Mouse (Mus musculus) neural tube, embryonic 15.5 days (tissue): ENCODE measurements around the gene Casc3. TPM values are rescaled to one million over a fixed set of nuclear protein-coding genes. Genes with fewer than 3 reads are reported as not detected.

Source experiments
- ATAC-seq: fragments of 200-750 bp; cut with Nextera tagmentation; 2 replicates; pipeline ENCODE4 v1.8.0; 2017; ENCODE audit warnings: mild to moderate bottlenecking, moderate TSS enrichment, moderate library complexity; ENCODE audit not compliant: low FRiP score
- H3K27ac ChIP-seq: fragments of 300-500 bp; sonication (generic); replicated peaks from 2 replicates; pipeline ENCODE4 v1.5.1; 2015; ENCODE audit warnings: mild to moderate bottlenecking, inconsistent platforms
- H3K27me3 ChIP-seq: fragments of 300-500 bp; sonication (generic); replicated peaks from 2 replicates; pipeline ENCODE4 v1.6.1; 2015; ENCODE audit warnings: inconsistent platforms
- H3K36me3 ChIP-seq: fragments of 300-500 bp; sonication (generic); 2 replicates; pipeline ENCODE4 v1.6.1; 2015; ENCODE audit warnings: inconsistent platforms
- H3K4me1 ChIP-seq: fragments of 300-500 bp; sonication (generic); 2 replicates; pipeline ENCODE4 v1.6.1; 2015; ENCODE audit warnings: inconsistent platforms
- H3K4me2 ChIP-seq: fragments of 300-500 bp; sonication (generic); 2 replicates; pipeline ENCODE4 v1.6.1; 2015; ENCODE audit warnings: inconsistent platforms, mild to moderate bottlenecking, moderate library complexity
- H3K4me3 ChIP-seq: fragments of 300-500 bp; sonication (generic); replicated peaks from 2 replicates; pipeline ENCODE4 v1.5.1; 2015; ENCODE audit warnings: mild to moderate bottlenecking, inconsistent platforms
- H3K9ac ChIP-seq: fragments of 300-500 bp; sonication (generic); replicated peaks from 2 replicates; pipeline ENCODE4 v1.6.1; 2015; ENCODE audit warnings: mild to moderate bottlenecking, inconsistent platforms
- H3K9me3 ChIP-seq: fragments of 300-500 bp; sonication (generic); replicated peaks from 2 replicates; pipeline ENCODE4 v1.6.1; 2016; ENCODE audit warnings: inconsistent platforms
- WGBS: fragments of 180-500 bp; shearing (Covaris S2); methylation state at CpG from one replicate; pipeline ENCODE4 v1.1.7; 2015; ENCODE audit warnings: mixed read lengths; 5-methylcytosine and 5-hydroxymethylcytosine counted together
- polyA plus RNA-seq: library from polyadenylated mRNA; unstranded; fragments of >200 nt; fragmentation: Nextera tagmentation; extraction: Ambion mirVana; gene quantifications from 2 replicates; pipeline ENCODE4 v1.2.1, GENCODE M21; 2015

Gene Casc3
- polyA plus RNA-seq, 1 experiment from 2014 or later = 46.8 TPM

GRCm38 (mm10) chr11:98863751-98864429, 59.2 kb downstream of the Casc3 start:
- Histone ChIP-seq H3K4me3 (peak overlapping the region; percentile 66), H3K27ac (peak overlapping the region; percentile 96), H3K27me3 (no peaks in the 10 kb centered on the region), H3K36me3 (peaks cover 11% of the 10 kb centered on the region; the same call in 1 of the 2 replicates), H3K4me2 (peak overlapping the region; percentile 59), H3K9me3 (no peaks in the 10 kb centered on the region), H3K4me1 (peaks cover 29% of the 10 kb centered on the region), H3K9ac (peak overlapping the region; percentile 68)
- ATAC-seq = peak; percentile 75
- under 1% methylated on average over 37 of the region's 39 CpGs for WGBS

GRCm38 (mm10) chr11:98867293-98867692, 62.6 kb downstream of the Casc3 start:
- Histone ChIP-seq H3K27me3 (no peaks in the 10 kb centered on the region), H3K4me3 (no peak overlapping the region), H3K9me3 (no peaks in the 10 kb centered on the region), H3K4me2 (no peak overlapping the region), H3K9ac (no peak overlapping the region), H3K4me1 (peaks cover 41% of the 10 kb centered on the region), H3K36me3 (peaks cover 17% of the 10 kb centered on the region; the same call in 1 of the 2 replicates), H3K27ac (peak overlapping the region; percentile 15; the same call in 1 of the 2 replicates)
- ATAC-seq = no peak
- 44% methylated on average over 12 of the region's 12 CpGs for WGBS

DNA sequence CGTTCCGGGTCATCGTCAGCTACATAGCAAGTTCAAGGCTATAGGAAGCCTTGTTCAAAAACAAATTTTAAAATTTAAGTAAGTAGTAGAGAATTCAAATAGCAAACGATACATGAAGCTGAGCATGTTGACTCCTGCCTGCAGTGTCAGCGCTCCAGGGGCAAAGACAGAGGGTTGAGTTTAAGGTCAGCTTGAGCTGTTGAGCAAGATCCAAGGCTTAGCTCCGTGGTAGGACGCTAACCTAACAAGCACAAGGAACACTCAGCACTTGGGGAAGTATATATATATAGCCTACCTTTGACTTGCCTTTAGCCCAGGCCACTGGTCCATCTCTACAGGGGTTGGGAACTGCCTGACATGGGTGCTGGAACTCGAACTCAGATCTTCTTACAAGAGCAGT, 65.2 kb downstream of the Casc3 start:
- H3K9ac ChIP-seq = no peak overlapping the region
- ATAC-seq = no peak
- WGBS = 92% methylated on average over 8 of the region's 8 CpGs
- no peak overlapping the region for H3K4me2 ChIP-seq
- no peak overlapping the region for H3K27ac ChIP-seq
- H3K4me3 ChIP-seq = no peak overlapping the region
- H3K36me3 ChIP-seq = peaks cover 18% of the 10 kb centered on the region; the same call in 1 of the 2 replicates
- no peaks in the 10 kb centered on the region for H3K27me3 ChIP-seq
- H3K9me3 ChIP-seq = no peaks in the 10 kb centered on the region
- H3K4me1 ChIP-seq = peaks cover 26% of the 10 kb centered on the region

- no peaks in the 10 kb centered on the region for H3K27me3 ChIP-seq
- peaks cover 26% of the 10 kb centered on the region for H3K4me1 ChIP-seq
- H3K27ac ChIP-seq = no peak overlapping the region
- 83% methylated on average over 5 of the region's 5 CpGs for WGBS
- ATAC-seq = no peak
- H3K4me2 ChIP-seq = no peak overlapping the region
- H3K9ac ChIP-seq = no peak overlapping the region
- no peaks in the 10 kb centered on the region for H3K9me3 ChIP-seq
- H3K4me3 ChIP-seq = no peak overlapping the region
- H3K36me3 ChIP-seq = peaks cover 18% of the 10 kb centered on the region; the same call in 1 of the 2 replicates
Observed at GRCm38 (mm10) chr11:98870791-98871190, 66.1 kb downstream of the Casc3 start.

DNA sequence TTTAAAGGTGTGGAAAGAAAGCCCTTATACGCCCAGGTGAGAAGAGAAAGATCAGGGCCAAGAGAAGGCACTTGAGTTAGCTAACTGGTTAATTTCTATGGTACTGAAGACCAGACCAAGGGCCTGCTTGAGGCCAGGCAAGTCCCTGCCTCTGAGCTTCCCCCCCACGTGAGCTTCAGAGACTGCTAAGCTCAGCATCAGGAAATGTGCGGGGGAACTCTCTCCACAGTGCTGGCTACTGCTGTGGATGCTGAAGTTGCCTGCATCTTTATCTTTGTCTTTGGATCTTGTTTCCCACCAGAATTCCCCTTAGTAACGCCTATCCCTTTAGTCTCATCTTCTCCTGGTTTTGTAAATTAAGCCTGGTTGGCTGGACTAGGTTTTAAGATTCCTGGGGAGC, 66.7 kb downstream of the Casc3 start:
- Histone ChIP-seq H3K27ac (no peak overlapping the region), H3K27me3 (no peaks in the 10 kb centered on the region), H3K4me1 (peaks cover 22% of the 10 kb centered on the region), H3K36me3 (peaks cover 18% of the 10 kb centered on the region; the same call in 1 of the 2 replicates), H3K4me3 (no peak overlapping the region), H3K9me3 (no peaks in the 10 kb centered on the region), H3K4me2 (no peak overlapping the region), H3K9ac (no peak overlapping the region)
- no peak for ATAC-seq
- WGBS = 70% methylated on average over 4 of the region's 4 CpGs

DNA sequence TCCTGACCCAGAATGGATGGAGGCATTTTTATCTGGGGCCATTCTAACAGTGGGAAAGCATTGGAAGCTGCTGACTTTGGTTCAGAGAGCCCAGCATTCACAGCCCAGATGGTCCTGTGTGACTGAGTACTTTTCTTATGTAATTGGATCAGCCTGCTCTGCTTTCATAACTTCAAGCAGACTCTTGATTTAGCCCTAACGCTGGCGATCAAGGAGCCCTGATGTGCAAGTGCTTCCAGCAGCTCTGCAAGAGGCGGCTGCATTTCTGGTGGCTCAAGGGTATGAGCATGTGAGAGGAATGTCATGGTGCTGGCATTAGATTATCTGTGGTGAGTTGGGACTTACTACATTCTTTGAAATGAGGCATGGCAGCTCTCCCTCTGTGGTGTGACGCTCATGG, 67.3 kb downstream of the Casc3 start:
- Histone ChIP-seq H3K4me3 (no peak overlapping the region), H3K27me3 (no peaks in the 10 kb centered on the region), H3K9ac (no peak overlapping the region), H3K4me2 (no peak overlapping the region), H3K36me3 (peaks cover 17% of the 10 kb centered on the region; the same call in 1 of the 2 replicates), H3K4me1 (peaks cover 28% of the 10 kb centered on the region), H3K27ac (no peak overlapping the region), H3K9me3 (no peaks in the 10 kb centered on the region)
- WGBS = 73% methylated on average over 4 of the region's 4 CpGs
- ATAC-seq = no peak

GRCm38 (mm10) chr11:98873900-98874299, 69.2 kb downstream of the Casc3 start:
- no peak for ATAC-seq
- 97% methylated on average over 9 of the region's 9 CpGs for WGBS

GRCm38 (mm10) chr11:98877001-98877400, 72.3 kb downstream of the Casc3 start:
- no peak for ATAC-seq
- no peak overlapping the region for H3K4me2 ChIP-seq
- WGBS = 75% methylated on average over 9 of the region's 9 CpGs
- H3K27me3 ChIP-seq = no peaks in the 10 kb centered on the region
- peaks cover 10% of the 10 kb centered on the region for H3K4me1 ChIP-seq
- peaks cover 7% of the 10 kb centered on the region; the same call in 1 of the 2 replicates for H3K36me3 ChIP-seq
- no peak overlapping the region for H3K4me3 ChIP-seq
- H3K9me3 ChIP-seq = no peaks in the 10 kb centered on the region
- H3K9ac ChIP-seq = no peak overlapping the region
- H3K27ac ChIP-seq = no peak overlapping the region

More at GRCm38 (mm10) chr11:98873900-98874299, 69.2 kb downstream of the Casc3 start:
- Histone ChIP-seq H3K36me3 (0 out of 2 replicates have a peak, but pooled peaks cover 7% of the 10 kb centered on the region), H3K27ac (no peak overlapping the region), H3K9me3 (no peaks in the 10 kb centered on the region), H3K4me2 (no peak overlapping the region), H3K4me3 (no peak overlapping the region), H3K27me3 (no peaks in the 10 kb centered on the region), H3K4me1 (peaks cover 21% of the 10 kb centered on the region), H3K9ac (no peak overlapping the region)

Other genes with a start within 250 kb of the Casc3 start
- 92.9 and 99.8 TPM in 2 replicates for gene Ormdl3, start 217.5 kb upstream of the Casc3 start, polyA plus RNA-seq
- not detected in 2 replicates for gene Lrrc3c, start 206.6 kb upstream of the Casc3 start, polyA plus RNA-seq
- gene Gm12355, start 179.2 kb upstream of the Casc3 start, polyA plus RNA-seq = 0.42 and 0.79 TPM in 2 replicates
- gene Gsdma3, start 178.5 kb upstream of the Casc3 start, polyA plus RNA-seq = not detected in 2 replicates
- gene Gsdma2, start 158.1 kb upstream of the Casc3 start, polyA plus RNA-seq = 0.14 and 0.15 TPM in 2 replicates
- gene Gsdma, start 140.6 kb upstream of the Casc3 start, polyA plus RNA-seq = 0.06 TPM in 1 of 2 replicates, not detected in the other
- gene Psmd3, start 122.4 kb upstream of the Casc3 start, polyA plus RNA-seq = 185 and 191 TPM in 2 replicates
- not detected in 2 replicates for gene Csf3, start 103.6 kb upstream of the Casc3 start, polyA plus RNA-seq
- gene Med24, start 75.5 kb upstream of the Casc3 start, polyA plus RNA-seq = 59.6 and 60.9 TPM in 2 replicates
- 104 and 125 TPM in 2 replicates for gene Thra, start 64.3 kb upstream of the Casc3 start, polyA plus RNA-seq
- gene Nr1d1, start 29.6 kb upstream of the Casc3 start, polyA plus RNA-seq = 3.8 and 4.0 TPM in 2 replicates
- gene Msl1, start 9.4 kb upstream of the Casc3 start, polyA plus RNA-seq = 27.5 and 30.1 TPM in 2 replicates
- gene Rapgefl1, start 31.9 kb downstream of the Casc3 start, polyA plus RNA-seq = 12.5 and 13.7 TPM in 2 replicates
- 3.9 and 4.8 TPM in 2 replicates for gene Wipf2, start 58.7 kb downstream of the Casc3 start, polyA plus RNA-seq
- 3.8 and 12.0 TPM in 2 replicates for gene Cdc6, start 102.9 kb downstream of the Casc3 start, polyA plus RNA-seq
- 17.3 and 19.9 TPM in 2 replicates for gene Rara, start 122.9 kb downstream of the Casc3 start, polyA plus RNA-seq
- 2.2 and 3.0 TPM in 2 replicates for gene Gjd3, start 178.1 kb downstream of the Casc3 start, polyA plus RNA-seq
- 25.8 and 71.2 TPM in 2 replicates for gene Top2a, start 219.3 kb downstream of the Casc3 start, polyA plus RNA-seq
- gene Igfbp4, start 236.3 kb downstream of the Casc3 start, polyA plus RNA-seq = 151 and 215 TPM in 2 replicates